Mouse (Mus musculus) urinary bladder, postnatal 25 days (tissue): Measurements from ENCODE around the gene Tarbp2.

Experiments
- DNase-seq: peaks from one replicate; pipeline ENCODE4 v3.0.0; 2022; ENCODE audit warnings: low spot score

Gene Tarbp2

GRCm38 (mm10) chr15:102526111-102527002, 8.4 kb downstream of the Tarbp2 start:
- DNase-seq = no peak

- no peak for DNase-seq
Measured at GRCm38 (mm10) chr15:102527936-102528335, 9.9 kb downstream of the Tarbp2 start.

- DNase-seq = no peak
Measured at GRCm38 (mm10) chr15:102528396-102528795, 10.4 kb downstream of the Tarbp2 start.

GRCm38 (mm10) chr15:102530566-102530965, 12.6 kb downstream of the Tarbp2 start:
- no peak for DNase-seq

- DNase-seq = no peak
Measured at GRCm38 (mm10) chr15:102531586-102531985, 13.6 kb downstream of the Tarbp2 start.

GRCm38 (mm10) chr15:102532106-102532900, 14.3 kb downstream of the Tarbp2 start:
- DNase-seq = no peak

- DNase-seq = no peak
Measured at GRCm38 (mm10) chr15:102533926-102534325, 15.9 kb downstream of the Tarbp2 start.

- no peak for DNase-seq
Measured at GRCm38 (mm10) chr15:102544801-102545200, 26.8 kb downstream of the Tarbp2 start.

GRCm38 (mm10) chr15:102546246-102546645, 28.3 kb downstream of the Tarbp2 start:
- no peak for DNase-seq

GRCm38 (mm10) chr15:102546677-102547427, 28.9 kb downstream of the Tarbp2 start:
- DNase-seq = no peak

GRCm38 (mm10) chr15:102547478-102547877, 29.5 kb downstream of the Tarbp2 start:
- no peak for DNase-seq

GRCm38 (mm10) chr15:102552599-102552998, 34.6 kb downstream of the Tarbp2 start:
- no peak for DNase-seq

- DNase-seq = no peak
Measured at GRCm38 (mm10) chr15:102555581-102555980, 37.6 kb downstream of the Tarbp2 start.

GRCm38 (mm10) chr15:102557580-102557979, 39.6 kb downstream of the Tarbp2 start:
- no peak for DNase-seq

- DNase-seq = no peak
Measured at GRCm38 (mm10) chr15:102562491-102562890, 44.5 kb downstream of the Tarbp2 start.

GRCm38 (mm10) chr15:102563061-102563460, 45.1 kb downstream of the Tarbp2 start:
- no peak for DNase-seq

- no peak for DNase-seq
Measured at GRCm38 (mm10) chr15:102563681-102564080, 45.7 kb downstream of the Tarbp2 start.

GRCm38 (mm10) chr15:102567849-102568248, 49.9 kb downstream of the Tarbp2 start:
- DNase-seq = no peak

- no peak for DNase-seq
Measured at GRCm38 (mm10) chr15:102572081-102572480, 54.1 kb downstream of the Tarbp2 start.
